Comparison of ENCODE assay signal across 8 mouse cellular contexts in genomic region chr6:108876052-108876451, GRCm38 (mm10). TPM values are rescaled to one million over a fixed set of nuclear protein-coding genes. Genes with fewer than 3 reads are reported as not detected.
DNase-seq lines count a peak whose midpoint lies in the region; ATAC-seq and TF ChIP-seq lines count a peak whose summit lies in the region.

No protein-coding gene starts in this region.

- 13% methylated on average over 5 of the region's 5 CpGs for WGBS in midbrain, postnatal 0 days

- no peak overlapping the region for H3K27ac ChIP-seq in midbrain, postnatal 0 days (ENCODE audit: low read depth, low read length)

- no peaks in the 10 kb centered on the region for H3K27me3 ChIP-seq in midbrain, postnatal 0 days (ENCODE audit: insufficient read depth, low read length)

- TF ChIP-seq CTCF in midbrain, postnatal 0 days (IDR thresholded peaks at IDR 0.05) = no peak

- 0 out of 2 replicates have a peak, but pooled peaks cover 4% of the 10 kb centered on the region for H3K9me3 ChIP-seq in midbrain, postnatal 0 days (ENCODE audit: low read length)

- peak; percentile 31; the same call in 1 of the 2 replicates for ATAC-seq in midbrain, postnatal 0 days (ENCODE audit: low FRiP score)

- H3K4me3 ChIP-seq in midbrain, postnatal 0 days (ENCODE audit: low read depth, low read length) = no peak overlapping the region

- no peaks in the 10 kb centered on the region for H3K36me3 ChIP-seq in midbrain, postnatal 0 days (ENCODE audit: insufficient read depth, low read length)

- peak overlapping the region; percentile 18 for H3K4me2 ChIP-seq in midbrain, postnatal 0 days (ENCODE audit: low read depth, low read length, poor library complexity, severe bottlenecking)

- peak; percentile 28 to 50 for DNase-seq in adrenal gland, adult (ENCODE audit: inconsistent age in 2 of 2, low spot score in 1 of 2)
- no peak for DNase-seq in adrenal gland, postnatal 4 days (ENCODE audit: low spot score in 2 of 2)
- DNase-seq in B cell, adult 2 months = peak; percentile 29 to 40
- DNase-seq in heart, adult 8-10 months (ENCODE audit: low spot score) = peak; percentile 36
- DNase-seq in kidney, adult 8-10 months = peak; percentile 21 to 30
- peak; percentile 50 for DNase-seq in midbrain, postnatal 0 days (ENCODE audit: low spot score)
- no peak for DNase-seq in c-Kit-positive CD71-positive TER-119-positive erythroid progenitor cells, embryonic 14.5 days (ENCODE audit: low spot score)
- DNase-seq in urinary bladder, postnatal 10 days (ENCODE audit: low spot score) = no peak

- no peaks in the 10 kb centered on the region for H3K4me1 ChIP-seq in midbrain, postnatal 0 days (ENCODE audit: insufficient read depth, low read length)

- no peak overlapping the region for H3K9ac ChIP-seq in midbrain, postnatal 0 days (replicated peaks; ENCODE audit: low read length, poor library complexity, severe bottlenecking)

RNA-seq across cellular contexts. Expression of gene Edem1, which starts 47.6 kb away (rescaled TPM):
- 10 to 100 TPM; 40.1 to 41.1 TPM for total RNA-seq in adrenal gland, postnatal 4 days (2021)
- 10 to 100 TPM in 2 of 4 experiments, 1 to 10 TPM in 2; 6.2 to 12.5 (median 9.0) TPM for total RNA-seq in heart, adult 8-10 months (2022)
- 11.3 and 13.4 TPM in 2 replicates for total RNA-seq in midbrain, postnatal 0 days (2014; rRNA removed)
- polyA plus RNA-seq in midbrain, postnatal 0 days (2015; fragmentation: Nextera tagmentation; extraction: Ambion mirVana) = 3.1 and 3.7 TPM in 2 replicates

Comparison
In these comparisons a context has a peak if more than half of its experiments do, and no peak if none do; other contexts are left out.
1. DNase-seq: peak in adrenal gland, adult (2 of 2), B cell, adult 2 months (2 of 2), heart, adult 8-10 months (single experiment), kidney, adult 8-10 months (2 of 2) and midbrain, postnatal 0 days (single experiment); none in adrenal gland, postnatal 4 days (0 of 2), c-Kit-positive CD71-positive TER-119-positive erythroid progenitor cells, embryonic 14.5 days (single experiment) and urinary bladder, postnatal 10 days (single experiment).